Mouse (Mus musculus): ENCODE measurements around the gene Batf2.
A peak's percentile ranks its signal among the peaks of the same experiment; 100 is the strongest.
"Not testable (repeated sequence)": the region's sequence is repeated elsewhere in the genome, so short reads cannot be mapped to it uniquely, and the experiment has no call there.

The Batf2 gene

GRCm38 (mm10) chr19:6140678-6141393 lies at the start of gene Batf2:
TSS of gene Batf2 (plus strand) at chr19:6140983.
- DNase-seq (ENCODE audit: low read depth, low spot score): peak; percentile 92

DNA sequence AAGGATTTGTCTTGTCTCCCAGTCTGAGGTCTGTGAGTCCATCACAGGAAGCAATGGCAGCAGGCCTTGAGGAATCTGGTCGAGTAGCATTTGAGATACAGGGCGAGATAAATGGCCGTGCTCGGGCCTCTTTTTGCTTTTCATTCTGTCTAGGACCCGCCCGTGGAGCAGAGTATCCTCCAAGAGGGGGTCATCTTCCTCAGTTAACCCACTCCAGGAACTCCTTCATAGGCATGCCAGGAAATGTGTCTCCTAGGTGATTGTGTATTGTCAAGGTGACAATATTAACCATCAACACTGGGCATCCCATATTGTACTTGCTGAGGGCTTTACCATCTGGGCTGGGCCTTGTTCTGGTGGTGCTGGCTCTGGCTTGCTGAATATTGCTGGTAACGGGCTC lies 46.7 kb upstream of the Batf2 start, which contains the start of gene AC131692.1:
TSS of gene AC131692.1 (plus strand) at position 301 of the 400 bp plus-strand sequence.
- no peak for DNase-seq (ENCODE audit: low read depth, low spot score)

DNA sequence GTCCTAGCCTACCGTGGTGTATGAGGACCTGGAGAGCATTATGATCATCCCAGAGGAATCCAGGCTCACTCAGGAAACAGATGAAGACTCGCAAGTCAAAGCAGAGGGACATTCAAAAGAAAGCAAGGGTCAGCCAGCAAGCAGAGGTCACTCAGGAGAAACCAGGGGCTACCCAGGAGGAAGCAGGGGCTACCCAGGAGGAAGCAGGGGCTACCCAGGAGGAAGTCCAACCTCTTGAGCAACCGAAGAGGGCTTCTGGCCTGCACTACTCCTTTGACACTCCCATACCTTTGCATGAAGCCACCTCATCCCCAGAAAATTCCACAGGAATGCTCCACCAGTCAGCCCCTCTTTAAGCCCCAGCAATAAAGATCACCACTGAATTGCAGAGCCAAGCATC lies 42.9 kb upstream of the Batf2 start:
- no peak for DNase-seq (ENCODE audit: low read depth, low spot score)

GRCm38 (mm10) chr19:6101186-6101585 lies 39.6 kb upstream of the Batf2 start:
- DNase-seq (ENCODE audit: low read depth, low spot score): no peak

- no peak for DNase-seq (ENCODE audit: low read depth, low spot score)
Observed at GRCm38 (mm10) chr19:6102169-6102853, 38.5 kb upstream of the Batf2 start.

DNA sequence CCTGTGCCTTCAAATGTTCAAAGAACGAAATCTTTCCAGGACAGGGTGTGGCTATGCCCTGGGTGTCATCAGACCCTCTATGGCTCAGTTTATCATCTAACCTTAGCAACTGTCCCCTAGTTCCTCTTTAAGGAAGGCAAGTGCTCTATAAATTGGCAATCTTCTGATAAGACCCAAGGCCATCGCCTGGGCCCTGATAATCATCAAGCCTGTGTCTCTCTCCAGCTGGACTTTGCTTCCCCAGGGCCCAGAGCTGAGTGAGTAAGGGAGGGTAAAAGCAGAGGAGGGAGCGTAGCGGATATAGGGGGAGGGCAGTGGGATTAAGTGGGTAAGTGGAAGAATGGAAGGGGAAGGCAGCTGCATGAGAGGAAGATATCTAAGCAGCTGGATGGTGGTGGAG lies 36.3 kb upstream of the Batf2 start:
- no peak for DNase-seq (ENCODE audit: low read depth, low spot score)

DNA sequence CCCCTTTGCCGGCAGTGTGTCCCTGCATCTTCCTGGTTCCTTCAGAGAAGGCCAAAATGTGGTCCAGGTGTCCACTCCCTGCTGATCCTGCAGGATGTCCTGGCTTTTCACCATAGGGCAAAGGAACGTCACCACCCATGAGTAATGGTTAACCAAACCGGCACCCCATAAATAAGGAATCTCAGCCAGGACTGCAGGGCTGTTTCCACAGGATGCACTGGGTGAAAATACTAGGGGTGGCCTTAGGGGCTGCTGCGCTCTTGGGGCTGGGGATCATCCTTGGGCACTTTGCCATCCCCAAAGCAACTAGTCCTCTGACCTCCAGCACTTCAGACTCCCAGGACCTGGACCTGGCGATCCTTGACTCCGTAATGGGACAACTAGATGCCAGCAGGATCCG lies 35.2 kb upstream of the Batf2 start, which contains the start of gene Naaladl1:
TSS of gene Naaladl1 (plus strand) at position 197 of the 400 bp plus-strand sequence.
- DNase-seq (ENCODE audit: low read depth, low spot score): no peak

DNA sequence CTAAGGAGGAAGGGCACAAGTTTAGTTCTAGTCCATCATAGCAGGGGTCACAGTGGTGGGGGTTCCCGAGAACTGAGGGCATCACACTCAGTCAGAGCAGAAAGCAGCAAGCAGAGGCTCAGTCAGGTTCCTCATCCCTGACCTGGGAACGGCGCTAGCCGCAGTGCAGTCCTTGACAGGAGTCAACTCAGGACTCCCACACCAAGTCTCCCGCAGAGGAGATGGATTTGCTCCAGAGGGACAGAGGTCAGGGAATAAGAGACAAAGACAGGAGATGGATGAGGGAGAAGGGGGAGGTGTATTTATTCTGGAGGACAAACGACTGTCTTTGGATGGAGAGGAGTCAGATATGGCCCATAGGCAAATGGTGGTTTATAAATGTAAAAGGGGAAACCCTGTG lies 27.7 kb upstream of the Batf2 start:
- no peak for DNase-seq (ENCODE audit: low read depth, low spot score)

GRCm38 (mm10) chr19:6116113-6116850 lies 24.5 kb upstream of the Batf2 start:
- DNase-seq (ENCODE audit: low read depth, low spot score): no peak

GRCm38 (mm10) chr19:6117346-6117985 lies 23.3 kb upstream of the Batf2 start:
- DNase-seq (ENCODE audit: low read depth, low spot score): no peak

GRCm38 (mm10) chr19:6117986-6118676 lies 22.7 kb upstream of the Batf2 start, which contains the start of gene Sac3d1:
TSS of gene Sac3d1 (minus strand) at chr19:6118650.
- DNase-seq (ENCODE audit: low read depth, low spot score): peak; percentile 80

DNA sequence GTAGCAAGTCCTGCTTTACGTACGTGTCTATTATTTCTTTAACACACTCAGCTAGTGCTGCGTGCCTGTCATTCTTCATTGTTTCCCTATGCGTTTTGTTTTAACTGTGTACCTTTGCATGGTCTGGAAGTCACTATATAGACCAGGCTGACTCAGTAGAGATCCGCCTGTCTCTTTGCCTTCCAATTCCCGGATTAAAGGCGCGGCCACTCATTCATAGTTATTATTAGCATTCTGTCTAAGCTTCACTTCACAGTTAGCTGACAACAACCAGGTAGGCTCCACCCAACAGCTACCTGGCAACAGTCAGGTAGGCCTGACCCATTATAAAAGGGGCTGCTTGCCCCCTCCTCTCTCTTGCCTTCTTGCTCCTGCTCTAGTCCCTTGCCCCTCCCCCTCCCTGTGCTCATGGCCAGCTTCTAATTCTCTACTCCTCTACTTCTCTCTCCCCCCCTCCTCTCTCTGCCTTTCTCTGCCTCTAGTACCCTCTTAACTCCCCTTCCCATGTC lies 22.1 kb upstream of the Batf2 start:
- DNase-seq (ENCODE audit: low read depth, low spot score): no peak

- DNase-seq (ENCODE audit: low read depth, low spot score): no peak
Observed at GRCm38 (mm10) chr19:6121761-6122160, 19.0 kb upstream of the Batf2 start.

GRCm38 (mm10) chr19:6123330-6123729 lies 17.5 kb upstream of the Batf2 start:
- no peak for DNase-seq (ENCODE audit: low read depth, low spot score)

- DNase-seq (ENCODE audit: low read depth, low spot score): no peak
Observed at GRCm38 (mm10) chr19:6124898-6125297, 15.9 kb upstream of the Batf2 start.

GRCm38 (mm10) chr19:6126289-6126688 lies 14.5 kb upstream of the Batf2 start:
- DNase-seq (ENCODE audit: low read depth, low spot score): peak; percentile 32

GRCm38 (mm10) chr19:6126789-6127580 lies 13.8 kb upstream of the Batf2 start:
- DNase-seq (ENCODE audit: low read depth, low spot score): no peak

DNA sequence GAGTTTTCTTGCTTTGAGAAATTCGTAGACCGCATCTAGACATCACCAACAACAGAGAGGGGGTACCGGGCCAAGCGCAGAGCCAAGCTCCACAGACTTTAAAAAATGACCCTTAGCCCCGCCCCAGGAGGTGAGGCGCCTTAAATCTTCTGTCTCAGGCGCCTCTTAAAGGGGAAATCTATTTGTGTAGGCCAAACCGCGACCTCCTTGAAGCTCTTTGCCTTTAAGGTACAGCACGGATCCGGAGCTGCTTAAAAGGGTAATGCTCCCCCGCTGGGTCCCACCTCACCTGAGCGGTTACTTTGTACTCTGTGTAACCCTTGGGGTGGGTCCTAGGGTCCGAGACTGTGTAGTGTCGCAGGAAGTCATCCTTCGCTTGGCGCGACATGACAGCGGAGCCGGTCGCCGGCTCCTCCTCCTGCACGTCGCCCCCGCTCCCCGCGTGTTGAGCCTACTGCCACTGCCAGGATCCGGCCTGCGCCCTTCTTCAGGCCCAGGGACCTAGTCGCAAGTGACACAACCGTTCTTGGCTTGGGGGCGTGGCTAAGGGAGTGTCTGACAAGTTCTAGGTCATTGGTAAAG lies 12.9 kb upstream of the Batf2 start, which contains the start of gene Snx15:
TSS of gene Snx15 (minus strand) at position 545 of the 582 bp plus-strand sequence.
- DNase-seq (ENCODE audit: low read depth, low spot score): peak; percentile 94

DNA sequence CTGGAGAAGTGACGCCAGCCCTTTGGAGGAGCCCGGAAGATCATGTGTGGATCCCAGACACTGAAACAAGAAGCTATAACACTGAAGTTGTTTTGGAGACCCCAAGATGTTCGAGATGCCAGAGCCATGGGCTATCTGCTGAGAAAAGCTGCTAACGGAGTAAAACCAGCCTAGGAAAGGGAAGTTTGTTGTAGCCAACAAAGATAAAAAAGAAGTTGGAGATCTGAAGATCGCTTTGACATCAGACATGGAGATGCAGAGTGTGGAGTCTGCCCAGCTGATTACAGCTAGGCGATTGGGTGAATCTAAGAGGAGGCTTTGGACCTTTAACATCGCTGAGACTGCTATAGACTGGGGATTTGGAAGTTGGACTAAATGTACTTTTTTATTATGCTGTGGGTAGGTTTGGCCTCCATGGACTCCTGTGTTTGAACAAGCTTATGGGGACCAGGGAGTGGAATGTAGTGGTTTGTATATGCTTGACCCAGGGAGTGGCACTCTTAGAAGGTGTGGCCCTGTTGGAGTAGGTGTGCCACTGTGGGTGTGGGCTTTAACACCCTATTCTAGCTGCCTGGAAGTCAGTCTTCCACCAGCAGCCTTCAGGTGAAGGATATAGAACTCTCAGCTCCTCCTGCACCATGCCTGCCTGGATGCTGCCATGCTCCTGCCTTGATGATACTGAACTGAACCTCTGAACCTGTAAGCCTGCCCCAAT lies 10.2 kb upstream of the Batf2 start:
- not testable (repeated sequence) for DNase-seq (ENCODE audit: low read depth, low spot score)
